In genomic region chr10:63574100-63574609, GRCm38 (mm10) we compare ENCODE assay signal across 9 mouse cellular contexts.
A peak's percentile ranks its signal among the peaks of the same experiment; 100 is the strongest.
DNase-seq lines count a peak whose midpoint lies in the region; ATAC-seq and TF ChIP-seq lines count a peak whose summit lies in the region.
"Had no signal": no experiment of that assay in that cellular context is flagged by ENCODE, and none has a peak within 500 bp of the region (broad histone marks: within the 10 kb centered on the region; RNA-seq: fewer than 3 reads in every experiment).

No protein-coding gene starts in this region.

- H3K9me3 ChIP-seq in embryonic facial prominence, embryonic 13.5 days: no peaks in the 10 kb centered on the region
- H3K9me3 ChIP-seq in lung, postnatal 0 days (ENCODE audit: low read length): no peaks in the 10 kb centered on the region
- H3K9me3 ChIP-seq: midbrain, embryonic 12.5 days had no signal

- H3K9ac ChIP-seq in embryonic facial prominence, embryonic 13.5 days: no peak overlapping the region
- H3K9ac ChIP-seq in lung, postnatal 0 days (replicated peaks; ENCODE audit: low read depth): no peak overlapping the region
- H3K9ac ChIP-seq: midbrain, embryonic 12.5 days had no signal

- ATAC-seq in embryonic facial prominence, embryonic 13.5 days (ENCODE audit: insufficient number of reproducible peaks, insufficient read depth, low FRiP score, low TSS enrichment, low read depth): 0 out of 2 replicates have a peak, but pooled peaks have one; percentile 10
- ATAC-seq in lung, postnatal 0 days: no peak
- ATAC-seq in erythroid progenitor cell, adult 5-6 weeks (replicated peaks; ENCODE audit: low FRiP score, poor library complexity, severe bottlenecking): no peak

- peak; percentile 51 for DNase-seq in gastrocnemius, adult 2 months
- DNase-seq in gastrocnemius, postnatal 25 days: no peak
- peak; percentile 7 to 32 for DNase-seq in right cerebral cortex, adult 2 months (ENCODE audit: low spot score in 2 of 2)
- no peak for DNase-seq in right cerebral cortex, postnatal 25 days
- no peak for DNase-seq in lung, postnatal 0 days (ENCODE audit: low spot score)
- no peak for DNase-seq in thymus, adult 18-20 months

- H3K4me3 ChIP-seq in gastrocnemius, adult 2 months: no peak overlapping the region
- H3K4me3 ChIP-seq in embryonic facial prominence, embryonic 13.5 days: no peak overlapping the region
- no peak overlapping the region for H3K4me3 ChIP-seq in lung, postnatal 0 days (ENCODE audit: low read depth, low read length)
- H3K4me3 ChIP-seq: midbrain, embryonic 12.5 days had no signal

- no peak for TF ChIP-seq EP300 in lung, postnatal 0 days (IDR thresholded peaks at IDR 0.05)

- H3K4me1 ChIP-seq in embryonic facial prominence, embryonic 13.5 days: no peaks in the 10 kb centered on the region
- no peaks in the 10 kb centered on the region for H3K4me1 ChIP-seq in lung, postnatal 0 days (ENCODE audit: insufficient read depth, low read depth, low read length)
- H3K4me1 ChIP-seq: midbrain, embryonic 12.5 days had no signal

- H3K27ac ChIP-seq in gastrocnemius, adult 2 months: no peak overlapping the region
- H3K27ac ChIP-seq in embryonic facial prominence, embryonic 13.5 days: no peak overlapping the region
- H3K27ac ChIP-seq in lung, postnatal 0 days (ENCODE audit: low read length): no peak overlapping the region
- H3K27ac ChIP-seq: midbrain, embryonic 12.5 days had no signal

- 75% methylated on average over 7 of the region's 7 CpGs for WGBS in embryonic facial prominence, embryonic 13.5 days
- 87% methylated on average over 7 of the region's 7 CpGs for WGBS in lung, postnatal 0 days

- TF ChIP-seq CTCF in gastrocnemius, adult 2 months (IDR thresholded peaks at IDR 0.05): peak; percentile 56
- peak; percentile 68 for TF ChIP-seq CTCF in lung, postnatal 0 days (IDR thresholded peaks at IDR 0.05)

- no peak overlapping the region for H3K4me2 ChIP-seq in embryonic facial prominence, embryonic 13.5 days
- no peak overlapping the region for H3K4me2 ChIP-seq in lung, postnatal 0 days (replicated peaks; ENCODE audit: low read depth, low read length)
- H3K4me2 ChIP-seq: midbrain, embryonic 12.5 days had no signal

- H3K27me3 ChIP-seq in embryonic facial prominence, embryonic 13.5 days: no peaks in the 10 kb centered on the region
- no peaks in the 10 kb centered on the region for H3K27me3 ChIP-seq in lung, postnatal 0 days (replicated peaks; ENCODE audit: insufficient read depth, low read length)
- H3K27me3 ChIP-seq: midbrain, embryonic 12.5 days had no signal

- H3K36me3 ChIP-seq in embryonic facial prominence, embryonic 13.5 days: no peaks in the 10 kb centered on the region
- no peaks in the 10 kb centered on the region for H3K36me3 ChIP-seq in lung, postnatal 0 days (ENCODE audit: insufficient read depth, low read length)
- H3K36me3 ChIP-seq: midbrain, embryonic 12.5 days had no signal

- intact Hi-C loops in gastrocnemius, adult 2 months (cut with DNase I): loop anchor here (1.0 kb wide), 1 partner anchor 152 kb away; no protein-coding TSS in a partner anchor

Comparison
In these comparisons a context has a peak if more than half of its experiments do, and no peak if none do; other contexts are left out.
1. DNase-seq: peak in gastrocnemius, adult 2 months (single experiment) and right cerebral cortex, adult 2 months (2 of 2); none in gastrocnemius, postnatal 25 days (single experiment), right cerebral cortex, postnatal 25 days (single experiment), lung, postnatal 0 days (single experiment) and thymus, adult 18-20 months (0 of 2).